Mouse (Mus musculus) midbrain, embryonic 11.5 days (tissue): ENCODE results near the gene Tbc1d23. TPM values are rescaled to one million over a fixed set of nuclear protein-coding genes. Genes with fewer than 3 reads are reported as not detected.
"Not testable (repeated sequence)": the region's sequence is repeated elsewhere in the genome, so short reads cannot be mapped to it uniquely, and the experiment has no call there.

Experiments used
- ATAC-seq: fragments of 200-750 bp; cut with Nextera tagmentation; 2 replicates; pipeline ENCODE4 v1.8.0; 2017; ENCODE audit warnings: moderate TSS enrichment, moderate library complexity; ENCODE audit not compliant: low FRiP score
- DNase-seq: peaks from one replicate; pipeline ENCODE4 v3.0.0; 2015; ENCODE audit warnings: low spot score; ENCODE audit errors: missing footprints
- H3K27ac ChIP-seq: fragments of 300-500 bp; sonication (generic); 2 replicates; pipeline ENCODE4 v1.5.1; 2014; ENCODE audit warnings: low read depth, low read length
- H3K27me3 ChIP-seq: fragments of 300-500 bp; sonication (generic); 2 replicates; pipeline ENCODE4 v1.6.1; 2014; ENCODE audit warnings: mild to moderate bottlenecking, low read length, moderate library complexity, mixed read lengths; ENCODE audit not compliant: control insufficient read depth, insufficient read depth
- H3K36me3 ChIP-seq: fragments of 300-500 bp; sonication (generic); 2 replicates; pipeline ENCODE4 v1.6.1; 2014; ENCODE audit warnings: mild to moderate bottlenecking, low read length, moderate library complexity, mixed read lengths; ENCODE audit not compliant: control insufficient read depth, insufficient read depth
- H3K4me1 ChIP-seq: fragments of 300-500 bp; sonication (generic); 2 replicates; pipeline ENCODE4 v1.6.1; 2014; ENCODE audit warnings: low read length; ENCODE audit not compliant: control insufficient read depth, insufficient read depth
- H3K4me2 ChIP-seq: fragments of 300-500 bp; sonication (generic); 2 replicates; pipeline ENCODE4 v1.6.1; 2014; ENCODE audit warnings: mild to moderate bottlenecking, moderate library complexity
- H3K4me3 ChIP-seq: fragments of 300-500 bp; sonication (generic); 2 replicates; pipeline ENCODE4 v1.5.1; 2014; ENCODE audit warnings: low read depth, low read length
- H3K9ac ChIP-seq: fragments of 300-500 bp; sonication (generic); 2 replicates; pipeline ENCODE4 v1.6.1; 2014; ENCODE audit warnings: low read length
- H3K9me3 ChIP-seq: fragments of 300-500 bp; sonication (generic); 2 replicates; pipeline ENCODE4 v1.6.1; 2016; ENCODE audit warnings: low read length; ENCODE audit not compliant: control insufficient read depth
- WGBS: fragments of 180-500 bp; shearing (Covaris S2); extraction: QIAGEN DNeasy Blood & Tissue Kit; methylation state at CpG from one replicate; pipeline ENCODE4 v1.1.7; 2014; 5-methylcytosine and 5-hydroxymethylcytosine counted together
- polyA plus RNA-seq: library from polyadenylated mRNA; unstranded; fragments of >200 nt; fragmentation: Nextera tagmentation; extraction: Ambion mirVana; gene quantifications from 2 replicates; pipeline ENCODE4 v1.2.1, GENCODE M21; 2014

Tbc1d23 gene
- polyA plus RNA-seq, 1 experiment from 2014 or later = 23.8 TPM

DNA sequence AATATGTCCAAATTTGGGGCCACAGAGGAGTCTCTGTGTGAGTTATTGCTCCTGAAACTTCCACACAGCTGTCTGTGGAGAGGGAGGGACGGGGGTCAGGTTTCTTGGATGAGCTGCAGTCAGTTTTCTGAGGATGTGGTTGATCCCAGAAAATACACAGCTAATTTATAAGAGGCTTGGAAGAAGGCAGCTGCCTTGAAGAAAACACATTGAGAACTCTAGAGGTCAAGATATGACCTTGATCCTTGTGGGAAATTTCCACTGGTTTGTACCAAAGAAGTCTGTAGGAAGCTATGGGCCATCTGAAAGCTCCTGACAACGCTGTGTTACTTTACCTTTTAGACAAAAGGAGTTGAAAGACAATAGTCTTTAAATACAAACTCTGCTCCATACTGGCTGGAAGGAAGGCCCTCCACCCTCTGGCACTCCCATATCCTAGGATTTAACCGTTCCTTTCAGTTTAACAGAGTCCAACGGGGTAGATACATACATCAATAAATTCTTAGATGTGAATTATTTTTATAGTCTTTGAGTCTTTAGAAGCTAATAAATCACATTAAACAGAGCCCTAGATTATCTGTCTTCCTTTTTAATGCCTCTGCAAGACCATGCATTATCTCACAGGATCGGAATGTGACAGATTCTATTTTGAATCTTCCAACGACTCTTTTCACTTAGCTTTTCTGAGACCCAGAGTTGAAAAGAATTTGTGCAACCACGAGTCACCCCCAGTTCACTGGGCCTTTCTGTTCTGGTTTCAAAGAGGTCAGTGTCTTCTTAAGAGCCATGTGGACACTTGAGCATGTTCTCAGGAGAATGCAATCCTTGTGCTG is 20.5 kb upstream of the Tbc1d23 start:
- H3K9ac ChIP-seq = no peak overlapping the region
- 59% methylated on average over 7 of the region's 7 CpGs for WGBS
- H3K4me2 ChIP-seq = no peak overlapping the region
- H3K4me3 ChIP-seq = no peak overlapping the region
- H3K27me3 ChIP-seq = no peaks in the 10 kb centered on the region
- H3K36me3 ChIP-seq = no peaks in the 10 kb centered on the region
- ATAC-seq = no peak
- DNase-seq = peak; percentile 84
- no peak overlapping the region for H3K27ac ChIP-seq
- H3K4me1 ChIP-seq = 0 out of 2 replicates have a peak, but pooled peaks cover 2% of the 10 kb centered on the region
- H3K9me3 ChIP-seq = no peaks in the 10 kb centered on the region

DNA sequence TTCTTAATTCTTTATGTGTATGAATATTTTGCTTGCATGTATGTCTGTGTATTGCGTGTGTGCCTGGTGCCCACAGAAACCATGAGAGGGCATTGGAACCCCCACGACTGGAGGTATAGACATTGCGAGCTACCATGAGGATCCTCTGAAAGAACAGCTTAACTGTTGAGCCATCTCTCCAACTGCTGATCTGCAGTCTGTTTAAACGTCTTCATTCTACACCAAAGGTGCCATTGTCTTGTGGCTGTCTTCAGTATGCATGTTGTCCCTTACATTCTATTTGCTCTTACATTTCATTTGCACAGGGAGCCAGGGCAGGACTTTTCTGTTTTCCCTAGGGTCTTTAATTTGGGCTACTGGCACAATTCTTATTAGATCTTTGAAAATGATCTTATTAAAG is 19.7 kb upstream of the Tbc1d23 start:
- WGBS = 80% methylated on average over 4 of the region's 4 CpGs
- Histone ChIP-seq H3K9ac (no peak overlapping the region), H3K4me1 (0 out of 2 replicates have a peak, but pooled peaks cover 2% of the 10 kb centered on the region), H3K36me3 (no peaks in the 10 kb centered on the region), H3K4me3 (no peak overlapping the region), H3K4me2 (no peak overlapping the region), H3K27me3 (no peaks in the 10 kb centered on the region), H3K9me3 (no peaks in the 10 kb centered on the region), H3K27ac (no peak overlapping the region)
- ATAC-seq (no peak), DNase-seq (peak; percentile 57)

DNA sequence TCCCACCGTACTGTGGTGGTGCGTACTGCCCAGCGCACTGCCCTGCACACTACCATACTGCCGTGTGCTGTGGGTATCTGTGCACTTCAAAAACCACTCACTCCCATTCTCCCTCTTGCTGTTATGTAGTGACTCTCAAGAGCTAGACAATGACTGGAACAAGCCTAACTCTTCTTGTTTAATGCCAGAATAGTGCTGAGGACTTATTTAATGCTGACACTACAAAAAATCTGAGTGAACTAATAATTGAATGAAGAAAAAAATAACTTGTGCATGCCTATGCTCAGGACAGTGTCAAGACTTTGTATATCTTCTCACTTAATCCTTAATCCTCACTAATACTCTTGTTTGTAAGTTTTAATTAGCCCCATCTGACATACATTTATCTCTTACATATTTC is 16.2 kb upstream of the Tbc1d23 start:
- Histone ChIP-seq H3K27ac (no peak overlapping the region), H3K36me3 (no peaks in the 10 kb centered on the region), H3K4me2 (no peak overlapping the region), H3K4me3 (no peak overlapping the region), H3K27me3 (no peaks in the 10 kb centered on the region), H3K4me1 (0 out of 2 replicates have a peak, but pooled peaks cover 2% of the 10 kb centered on the region), H3K9ac (no peak overlapping the region), H3K9me3 (no peaks in the 10 kb centered on the region)
- peak; percentile 45 for DNase-seq
- 93% methylated on average over 4 of the region's 4 CpGs for WGBS
- no peak for ATAC-seq

DNA sequence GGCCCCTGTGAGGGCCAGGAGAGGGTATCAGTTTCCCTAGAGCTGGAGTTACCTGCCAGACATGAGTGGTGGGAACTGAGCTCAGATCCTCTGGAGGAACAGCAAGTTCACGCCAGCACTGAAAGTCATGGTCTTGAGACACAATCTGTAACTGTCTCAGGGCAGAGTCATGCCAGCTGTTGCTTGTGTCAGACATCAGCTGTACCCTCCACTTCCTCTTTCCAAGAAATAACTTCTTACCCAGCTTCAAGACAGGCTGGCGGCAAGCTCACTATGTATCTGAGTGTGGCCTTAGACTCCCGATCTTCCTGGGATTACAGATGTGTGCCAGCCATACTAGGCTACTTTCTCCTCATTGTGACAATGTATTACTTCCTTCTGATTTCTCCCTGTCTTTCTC is 15.3 kb upstream of the Tbc1d23 start:
- H3K36me3 ChIP-seq = no peaks in the 10 kb centered on the region
- WGBS = 93% methylated on average over 3 of the region's 3 CpGs
- no peaks in the 10 kb centered on the region for H3K27me3 ChIP-seq
- no peak overlapping the region for H3K9ac ChIP-seq
- ATAC-seq = no peak
- H3K4me2 ChIP-seq = no peak overlapping the region
- H3K27ac ChIP-seq = no peak overlapping the region
- H3K9me3 ChIP-seq = no peaks in the 10 kb centered on the region
- H3K4me3 ChIP-seq = no peak overlapping the region
- no peak for DNase-seq
- H3K4me1 ChIP-seq = no peaks in the 10 kb centered on the region

DNA sequence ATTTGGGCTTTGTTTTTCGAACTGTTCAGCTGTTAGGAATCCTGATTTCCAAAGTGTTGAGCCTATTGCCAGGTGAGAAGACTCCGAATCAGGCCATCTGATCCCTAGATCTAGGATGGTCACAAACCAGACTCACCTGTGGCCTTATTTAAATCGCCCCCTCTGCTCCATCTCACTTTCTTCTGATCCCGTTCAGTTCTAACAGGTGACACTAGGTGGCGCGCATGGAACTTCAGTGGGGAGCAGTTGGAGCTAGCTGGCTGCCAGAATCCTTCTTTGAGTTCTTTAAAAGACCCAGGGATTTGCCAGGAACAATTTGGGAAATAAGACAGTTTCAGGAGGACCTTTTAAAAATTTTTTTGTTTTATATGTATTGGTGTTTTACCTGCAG is 12.5 kb upstream of the Tbc1d23 start:
- no peak overlapping the region for H3K4me2 ChIP-seq
- no peaks in the 10 kb centered on the region for H3K27me3 ChIP-seq
- H3K4me1 ChIP-seq = no peaks in the 10 kb centered on the region
- H3K9ac ChIP-seq = no peak overlapping the region
- WGBS = 18% methylated on average over 6 of the region's 6 CpGs
- ATAC-seq (peak; percentile 78; the same call in 1 of the 2 replicates), DNase-seq (peak; percentile 93)
- no peak overlapping the region for H3K27ac ChIP-seq
- no peaks in the 10 kb centered on the region for H3K9me3 ChIP-seq
- H3K4me3 ChIP-seq = no peak overlapping the region
- no peaks in the 10 kb centered on the region for H3K36me3 ChIP-seq

DNA sequence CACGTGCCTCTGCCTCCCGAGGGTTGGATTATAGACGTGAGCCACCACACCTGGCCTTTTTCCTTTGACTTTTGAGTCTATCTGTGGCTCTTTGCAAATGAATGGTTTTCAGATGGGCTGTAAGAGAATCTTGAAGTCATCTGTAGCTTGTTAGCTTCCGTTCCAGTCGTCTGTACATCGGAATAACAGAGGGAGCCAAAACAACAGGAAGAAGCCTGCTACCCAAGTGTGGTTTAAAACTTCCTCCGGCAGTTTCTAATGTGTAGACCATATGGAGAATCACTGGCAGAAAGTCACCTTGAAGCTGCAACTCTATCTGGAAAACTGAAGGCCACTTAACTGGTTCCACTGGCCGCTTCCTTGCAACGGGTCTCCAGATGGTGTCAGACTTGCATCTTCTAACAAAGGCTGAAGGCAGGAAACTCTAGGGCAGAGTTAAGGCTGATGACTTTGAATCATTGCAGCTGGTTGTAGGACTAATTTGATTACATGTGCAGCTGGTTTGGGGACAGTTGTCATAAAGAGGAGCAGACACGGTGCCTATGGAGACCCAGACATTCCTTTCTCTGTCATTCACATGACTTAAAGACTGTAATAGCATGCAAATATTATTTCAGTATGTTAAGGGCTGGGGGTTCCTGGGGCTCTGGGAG is 12.0 kb upstream of the Tbc1d23 start:
- no peaks in the 10 kb centered on the region for H3K4me1 ChIP-seq
- no peaks in the 10 kb centered on the region for H3K27me3 ChIP-seq
- no peaks in the 10 kb centered on the region for H3K9me3 ChIP-seq
- DNase-seq = peak; percentile 79
- no peak overlapping the region for H3K4me3 ChIP-seq
- H3K36me3 ChIP-seq = no peaks in the 10 kb centered on the region
- ATAC-seq = no peak
- H3K9ac ChIP-seq = no peak overlapping the region
- WGBS = 65% methylated on average over 10 of the region's 10 CpGs
- no peak overlapping the region for H3K4me2 ChIP-seq
- H3K27ac ChIP-seq = no peak overlapping the region

DNA sequence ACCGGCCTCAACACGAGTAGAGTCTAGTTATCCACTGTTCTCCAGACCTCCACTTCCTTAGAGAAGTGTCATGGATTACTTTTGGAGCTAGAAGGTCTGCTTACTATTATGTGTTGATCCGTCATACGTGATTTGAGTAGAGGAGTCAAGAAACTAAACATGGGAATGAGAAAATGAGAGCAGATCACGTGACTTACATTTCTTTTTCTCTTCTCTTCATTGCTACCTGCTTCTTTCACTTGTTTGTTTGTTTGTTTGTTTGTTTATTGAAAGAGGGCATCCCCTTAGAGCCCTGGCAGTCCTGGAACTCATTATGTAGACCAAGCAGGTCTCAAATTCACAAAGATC is 11.5 kb upstream of the Tbc1d23 start:
- Histone ChIP-seq H3K27ac (no peak overlapping the region), H3K4me3 (no peak overlapping the region), H3K9ac (no peak overlapping the region), H3K4me1 (no peaks in the 10 kb centered on the region), H3K36me3 (no peaks in the 10 kb centered on the region), H3K9me3 (no peaks in the 10 kb centered on the region), H3K4me2 (no peak overlapping the region), H3K27me3 (no peaks in the 10 kb centered on the region)
- DNase-seq (no peak), ATAC-seq (no peak)
- WGBS = 89% methylated on average over 5 of the region's 5 CpGs

DNA sequence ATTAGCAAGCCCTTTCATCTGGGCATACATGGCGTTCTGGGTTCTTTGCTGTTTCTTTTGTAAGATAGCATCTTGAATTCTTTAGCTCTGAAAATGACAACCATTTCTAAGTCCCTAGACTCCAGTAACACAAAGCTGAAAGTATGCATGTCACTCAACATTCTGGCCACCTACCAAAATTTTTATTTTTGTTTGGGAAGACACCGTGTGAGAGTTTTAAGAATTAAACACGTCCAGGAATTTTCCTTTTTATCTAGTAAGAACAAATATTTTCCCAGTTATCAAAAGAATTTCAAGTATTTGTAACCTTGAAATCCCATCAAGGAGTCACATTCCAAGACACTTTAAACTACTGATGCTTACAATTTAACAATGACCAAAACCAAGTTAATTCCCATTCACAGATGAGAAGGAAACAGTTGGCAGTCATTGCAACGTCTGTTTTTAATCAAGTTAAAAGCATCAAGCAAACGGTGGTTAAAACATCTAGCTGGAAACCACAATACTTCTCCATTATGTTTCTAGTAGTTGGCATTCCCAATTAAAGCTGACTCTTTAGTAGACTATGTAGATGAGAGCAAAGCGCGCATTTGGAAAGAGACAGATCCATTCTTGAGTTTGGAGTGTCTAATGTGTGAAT is 4.7 kb upstream of the Tbc1d23 start:
- Histone ChIP-seq H3K27me3 (no peaks in the 10 kb centered on the region), H3K4me1 (no peaks in the 10 kb centered on the region), H3K27ac (no peak overlapping the region), H3K4me3 (no peak overlapping the region), H3K36me3 (no peaks in the 10 kb centered on the region), H3K4me2 (no peak overlapping the region), H3K9me3 (no peaks in the 10 kb centered on the region), H3K9ac (no peak overlapping the region)
- no peak for DNase-seq
- no peak for ATAC-seq
- 57% methylated on average over 7 of the region's 7 CpGs for WGBS

DNA sequence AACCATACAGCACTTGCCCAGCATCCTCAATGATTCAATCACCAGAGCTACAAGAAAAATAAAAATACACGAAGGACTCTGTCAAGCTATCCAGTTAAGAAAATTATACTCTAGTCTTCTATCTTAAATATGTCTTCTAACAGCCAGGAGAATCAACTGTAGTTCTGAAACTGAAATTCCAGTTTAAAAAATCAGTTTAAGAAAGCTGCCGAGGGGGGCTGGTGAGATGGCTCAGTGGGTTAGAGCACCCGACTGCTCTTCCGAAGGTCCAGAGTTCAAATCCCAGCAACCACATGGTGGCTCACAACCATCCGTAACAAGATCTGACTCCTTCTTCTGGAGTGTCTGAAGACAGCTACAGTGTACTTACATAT is 620 bp upstream of the Tbc1d23 start:
- H3K27ac ChIP-seq, ATAC-seq, H3K4me1 ChIP-seq, DNase-seq, H3K36me3 ChIP-seq, H3K9me3 ChIP-seq, H3K27me3 ChIP-seq, H3K9ac ChIP-seq: not testable (repeated sequence)
- 73% methylated on average over 4 of the region's 5 CpGs for WGBS
- Histone ChIP-seq H3K4me2 (peak overlapping the region; percentile 39), H3K4me3 (peak overlapping the region; percentile 57)
